Mouse (Mus musculus) liver, postnatal 0 days (tissue): ENCODE measurements around the gene Kcnt2.

Experiments used
- CTCF ChIP-seq: sonication (generic); IDR thresholded peaks from 2 replicates; pipeline ENCODE4 v1.5.1; 2016; ENCODE audit warnings: antibody characterized with exemption, low read depth
- EP300 ChIP-seq: IDR thresholded peaks from 2 replicates; pipeline ENCODE4 v1.6.1; 2016; ENCODE audit warnings: antibody characterized with exemption, low read depth, mild to moderate bottlenecking

DNA sequence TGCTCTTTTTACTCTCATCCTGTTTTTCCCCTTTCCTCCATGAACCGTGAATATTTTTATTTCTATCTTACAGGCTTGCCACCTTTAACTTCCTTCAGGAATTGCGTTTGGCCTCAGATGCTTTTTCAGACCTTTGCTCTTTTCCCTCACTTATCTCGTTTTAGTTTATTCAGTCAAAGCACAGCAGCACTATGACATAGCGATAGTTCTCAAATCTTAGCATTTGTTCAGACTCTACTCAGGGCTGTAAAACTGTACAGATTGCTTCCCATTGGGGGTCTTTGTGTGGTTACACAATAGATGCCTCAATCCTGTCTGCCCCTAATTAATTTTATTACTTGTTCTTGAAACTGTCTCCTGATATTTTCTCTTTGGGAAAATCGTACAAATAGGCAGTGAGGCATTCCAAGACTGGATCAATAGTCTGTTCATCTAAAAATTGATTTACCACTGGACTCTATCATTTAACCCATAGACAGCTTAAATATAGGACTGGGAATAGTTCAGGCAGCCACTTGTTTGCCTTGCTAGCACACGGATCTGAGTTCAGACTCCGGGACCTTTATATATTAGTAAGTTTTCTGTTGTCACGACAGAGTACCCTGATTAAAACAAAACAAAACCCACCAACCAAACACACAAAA is 20.8 kb downstream of the Kcnt2 start:
- no peak for TF ChIP-seq CTCF
- TF ChIP-seq EP300: no peak
